Mouse (Mus musculus) layer of hippocampus, adult 2 months (tissue): Measurements from ENCODE around the gene Pcnt. TPM values are rescaled to one million over a fixed set of nuclear protein-coding genes. Genes with fewer than 3 reads are reported as not detected.

Experiments used
- DNase-seq, 2 experiments: peaks; one replicate each; pipeline ENCODE4 v3.0.0; 2022; ENCODE audit warnings: low spot score in 2 of 2
- H3K27ac ChIP-seq: fragments of 200-600 bp; 2 replicates; pipeline ENCODE4 v1.8.1; 2022
- H3K4me3 ChIP-seq: fragments of 200-600 bp; 2 replicates; pipeline ENCODE4 v1.8.1; 2022; ENCODE audit warnings: mild to moderate bottlenecking
- CTCF ChIP-seq: fragments of 200-600 bp; conservative IDR thresholded peaks from 2 replicates; pipeline ENCODE4 v1.8.1; 2022; ENCODE audit warnings: antibody characterized with exemption, mild to moderate bottlenecking, moderate library complexity
- total RNA-seq, 2 experiments: library from RNA; stranded (reverse); gene quantifications; 2 replicates each; pipeline ENCODE4 v1.2.3; 2021

Pcnt gene
- total RNA-seq, 2 experiments from 2014 or later: 23.1 TPM

DNA sequence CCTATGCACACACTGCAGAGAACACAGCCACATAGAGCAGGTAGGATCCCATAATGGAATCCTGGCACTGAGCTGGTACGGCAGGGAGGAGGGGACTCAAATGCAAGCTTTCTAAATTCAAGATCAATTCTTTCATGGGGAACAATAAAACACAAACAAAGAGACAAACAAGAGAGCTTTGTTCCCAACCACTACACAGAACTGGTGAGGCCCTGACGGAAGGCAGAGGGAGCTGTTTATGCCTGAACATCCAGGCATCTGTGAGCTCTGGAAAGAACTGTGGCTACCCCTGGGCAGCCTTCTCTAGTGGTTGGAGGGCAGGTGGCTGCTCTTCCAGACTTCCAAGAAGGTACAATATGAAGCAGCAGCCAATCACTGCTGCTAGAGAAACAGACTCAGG is 110.5 kb downstream of the Pcnt start:
- H3K27ac ChIP-seq: peak overlapping the region; percentile 85

DNA sequence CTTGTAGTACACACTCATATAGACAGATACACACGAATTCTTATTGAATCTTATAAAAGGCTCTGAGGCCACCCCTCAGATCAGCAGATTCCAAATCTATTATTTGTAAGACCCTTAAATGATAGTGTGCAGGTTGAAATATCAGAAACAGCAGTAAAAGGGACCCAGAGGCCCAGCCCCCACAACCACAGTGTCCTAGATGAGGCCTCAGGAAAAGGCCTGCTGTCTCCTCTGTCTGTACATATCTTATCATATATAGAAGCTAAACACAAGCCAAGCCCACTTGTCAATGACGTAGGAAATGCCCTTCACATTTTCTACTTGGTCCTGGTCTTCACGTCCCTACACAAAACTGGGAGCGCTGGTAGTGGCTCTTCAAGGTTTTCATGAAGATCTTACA is 113.5 kb downstream of the Pcnt start:
- H3K27ac ChIP-seq: peak overlapping the region; percentile 28; the same call in 1 of the 2 replicates
- no peak overlapping the region for H3K4me3 ChIP-seq
- TF ChIP-seq CTCF: no peak
- no peak for DNase-seq

More for the DNA sequence above, 110.5 kb downstream of the Pcnt start:
- DNase-seq: no peak
- H3K4me3 ChIP-seq: no peak overlapping the region
- peak; percentile 41 for TF ChIP-seq CTCF

DNA sequence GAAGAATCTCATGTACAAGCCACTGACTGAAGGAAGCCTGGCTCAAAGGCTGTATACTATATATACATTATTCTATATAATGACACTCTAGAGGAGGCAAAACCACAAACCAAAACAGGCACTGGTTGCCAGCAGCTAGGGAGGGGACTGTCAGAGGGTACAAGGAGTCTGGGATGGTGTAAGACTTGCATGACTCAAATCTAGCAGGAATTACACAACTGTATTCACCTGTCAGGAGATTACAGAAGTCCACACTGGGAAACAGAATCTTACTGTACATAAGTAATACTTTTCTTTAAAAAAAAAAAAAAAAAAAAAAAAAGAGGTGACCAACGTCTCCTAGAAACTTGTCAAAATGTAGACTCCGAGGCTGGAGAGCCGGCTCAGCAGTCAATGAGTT is 114.0 kb downstream of the Pcnt start:
- no peak for DNase-seq
- TF ChIP-seq CTCF: no peak
- peak overlapping the region; percentile 39; the same call in 1 of the 2 replicates for H3K27ac ChIP-seq
- H3K4me3 ChIP-seq: no peak overlapping the region

DNA sequence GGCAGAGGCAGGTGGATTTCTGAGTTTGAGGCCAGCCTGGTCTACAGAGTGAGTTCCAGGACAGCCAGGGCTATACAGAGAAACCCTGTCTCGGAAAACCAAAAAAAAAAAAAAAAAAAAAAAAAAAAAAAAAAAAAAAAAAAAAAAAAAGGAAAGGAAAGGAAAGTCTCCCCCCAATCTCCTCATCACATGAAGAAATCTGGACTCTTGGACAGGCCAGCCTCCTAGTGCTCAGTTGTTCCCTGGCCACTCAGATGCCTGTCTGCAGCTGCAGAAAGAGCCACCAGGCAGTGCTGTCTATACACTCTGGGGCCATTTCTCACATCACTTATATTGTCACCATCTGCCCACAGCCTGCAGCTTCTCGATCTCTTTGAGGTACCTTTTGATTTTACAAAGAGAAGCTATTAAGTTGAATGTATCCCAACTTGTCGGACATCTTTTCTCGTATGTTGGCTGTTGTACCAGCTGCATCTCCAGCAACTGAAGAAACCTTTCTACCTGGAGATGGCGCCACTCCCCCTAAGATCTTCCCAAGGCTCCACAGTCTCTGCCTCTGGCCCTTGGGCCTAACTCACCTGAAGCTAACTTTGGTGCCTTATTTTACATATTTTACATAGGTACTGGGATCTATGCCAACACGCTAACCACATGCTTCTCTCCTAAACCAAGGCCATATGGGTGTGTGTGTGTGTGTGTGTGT is 116.1 kb downstream of the Pcnt start:
- DNase-seq: peak in 1 of 2 experiments; percentile 48

DNA sequence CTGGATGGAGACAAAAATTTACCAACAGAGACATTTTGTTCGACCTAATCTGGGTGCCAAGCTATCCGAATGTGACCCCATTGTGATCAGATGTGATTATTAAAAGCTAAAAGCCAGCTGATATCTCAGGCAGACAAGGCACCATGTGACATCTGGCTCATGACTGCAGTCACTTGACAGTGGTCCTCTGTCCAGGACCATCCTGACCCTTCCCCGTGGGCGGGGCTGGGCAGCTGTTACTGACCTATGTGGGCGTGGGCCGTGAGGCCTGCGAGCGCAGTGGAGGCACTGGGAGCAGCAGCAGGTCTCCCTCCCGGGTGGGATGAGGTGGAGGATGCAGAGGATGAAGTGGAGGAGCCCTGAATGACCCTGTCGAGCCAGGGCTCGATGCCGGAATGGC is 125.0 kb downstream of the Pcnt start:
- Histone ChIP-seq H3K27ac (peak overlapping the region; percentile 8), H3K4me3 (no peak overlapping the region)
- no peak for DNase-seq
- no peak for TF ChIP-seq CTCF

More for the DNA sequence above, 116.1 kb downstream of the Pcnt start:
- no peak overlapping the region for H3K27ac ChIP-seq
- H3K4me3 ChIP-seq: no peak overlapping the region
- TF ChIP-seq CTCF: peak; percentile 68

DNA sequence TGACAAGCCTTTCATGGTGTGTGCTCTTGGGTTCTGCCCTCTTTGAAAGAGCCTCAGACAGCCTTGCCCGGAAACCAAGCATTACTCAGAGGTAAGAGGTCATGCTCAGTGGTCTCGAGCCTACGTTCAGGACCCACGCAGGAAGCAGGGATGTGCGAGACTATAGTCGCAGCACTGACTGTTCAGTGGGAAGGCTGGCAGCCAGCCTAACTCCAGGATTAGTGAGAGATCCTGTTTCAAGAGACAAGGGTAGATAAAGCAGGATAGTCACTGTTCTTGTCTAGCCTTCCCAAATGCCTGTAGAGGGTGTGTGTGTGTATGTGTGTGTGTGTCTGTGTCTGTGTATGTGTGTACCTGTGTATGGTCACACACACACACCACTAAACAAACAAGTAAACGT is 126.4 kb downstream of the Pcnt start:
- DNase-seq: peak in 1 of 2 experiments; percentile 38
- Histone ChIP-seq H3K27ac (peak overlapping the region; percentile 8; the same call in 1 of the 2 replicates), H3K4me3 (no peak overlapping the region)
- TF ChIP-seq CTCF: no peak

DNA sequence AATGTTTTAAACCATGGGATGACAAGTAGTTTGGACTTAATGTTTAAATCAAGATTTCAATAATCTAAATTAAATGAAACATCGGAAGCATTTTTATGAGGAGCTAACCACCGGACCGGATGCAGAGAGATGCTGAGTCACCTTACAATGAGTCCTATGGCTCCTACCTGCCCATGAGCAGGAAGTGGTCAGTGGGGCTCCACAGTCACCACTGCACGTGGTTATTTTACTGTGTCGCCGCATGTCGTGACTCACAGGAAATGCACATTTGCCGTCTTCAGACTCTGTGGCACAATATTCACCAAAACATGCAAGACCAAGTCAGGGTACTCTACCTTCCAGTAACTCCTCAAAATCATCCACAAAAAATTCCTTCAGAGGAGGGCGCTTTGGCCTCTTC is 135.8 kb downstream of the Pcnt start:
- H3K27ac ChIP-seq: peak overlapping the region; percentile 62; the same call in 1 of the 2 replicates
- no peak for DNase-seq
- TF ChIP-seq CTCF: no peak

More for the DNA sequence above, 135.8 kb downstream of the Pcnt start:
- no peak overlapping the region for H3K4me3 ChIP-seq

Other genes starting within 250 kb of the Pcnt start
- 10 to 100 TPM; 72.2 to 75.3 TPM for gene Prmt2, start 204.9 kb downstream of the Pcnt start, total RNA-seq
- 100 to 1,000 TPM; 118 to 128 TPM for gene S100b, start 188.9 kb downstream of the Pcnt start, total RNA-seq
- 10 to 100 TPM; 50.9 to 51.0 TPM for gene Dip2a, start 97.5 kb downstream of the Pcnt start, total RNA-seq
- not detected for gene AC141477.1, start 2.3 kb downstream of the Pcnt start, total RNA-seq
- not detected for gene 2610028H24Rik, start 6.3 kb upstream of the Pcnt start, total RNA-seq
- 10 to 100 TPM; 51.2 to 53.7 TPM for gene Mcm3ap, start 26.1 kb upstream of the Pcnt start, total RNA-seq
- 1 to 10 TPM; 3.9 to 4.6 TPM for gene Ybey, start 26.3 kb upstream of the Pcnt start, total RNA-seq
- 10 to 100 TPM; 40.7 to 43.1 TPM for gene Lss, start 88.8 kb upstream of the Pcnt start, total RNA-seq
- gene Spatc1l, start 119.5 kb upstream of the Pcnt start, total RNA-seq: not detected
- gene Ftcd, start 132.9 kb upstream of the Pcnt start, total RNA-seq: not detected
- gene Col6a2, start 180.8 kb upstream of the Pcnt start, total RNA-seq: 1 to 10 TPM; 4.7 to 4.8 TPM